Mouse (Mus musculus): ENCODE data around the gene Susd4. TPM values are rescaled to one million over a fixed set of nuclear protein-coding genes. Genes with fewer than 3 reads are reported as not detected.
A peak's percentile ranks its signal among the peaks of the same experiment; 100 is the strongest.

The Susd4 gene
- polyA plus RNA-seq, 1 experiment from 2014 or later = 19.3 TPM

- 0 out of 2 replicates have a peak overlapping the region, but pooled peaks have one; percentile 31 for H3K27ac ChIP-seq
- no peak overlapping the region for H3K4me3 ChIP-seq (replicated peaks)
- no peaks in the 10 kb centered on the region for H3K36me3 ChIP-seq (replicated peaks)
- no peaks in the 10 kb centered on the region for H3K9me3 ChIP-seq
- peaks cover 11% of the 10 kb centered on the region for H3K4me1 ChIP-seq
- no peak overlapping the region for H3K4me2 ChIP-seq
- no peaks in the 10 kb centered on the region; the same call in 1 of the 2 replicates for H3K27me3 ChIP-seq
- ATAC-seq (ENCODE audit: low FRiP score) = peak; percentile 51; the same call in 1 of the 2 replicates
- 57% methylated on average over 21 of the region's 21 CpGs for WGBS
- no peak overlapping the region for H3K9ac ChIP-seq
These were observed 60.2 kb downstream of the Susd4 start for GRCm38 (mm10) chr1:182823723-182824421.

GRCm38 (mm10) chr1:182826557-182826956 lies 62.9 kb downstream of the Susd4 start:
- no peak overlapping the region for H3K9ac ChIP-seq
- H3K9me3 ChIP-seq = no peaks in the 10 kb centered on the region
- H3K4me2 ChIP-seq = no peak overlapping the region
- no peak overlapping the region for H3K27ac ChIP-seq
- no peaks in the 10 kb centered on the region; the same call in 1 of the 2 replicates for H3K27me3 ChIP-seq
- 89% methylated on average over 3 of the region's 3 CpGs for WGBS
- no peak overlapping the region for H3K4me3 ChIP-seq (replicated peaks)
- ATAC-seq (ENCODE audit: low FRiP score) = no peak
- no peaks in the 10 kb centered on the region for H3K36me3 ChIP-seq (replicated peaks)
- H3K4me1 ChIP-seq = peaks cover 7% of the 10 kb centered on the region; the same call in 1 of the 2 replicates

DNA sequence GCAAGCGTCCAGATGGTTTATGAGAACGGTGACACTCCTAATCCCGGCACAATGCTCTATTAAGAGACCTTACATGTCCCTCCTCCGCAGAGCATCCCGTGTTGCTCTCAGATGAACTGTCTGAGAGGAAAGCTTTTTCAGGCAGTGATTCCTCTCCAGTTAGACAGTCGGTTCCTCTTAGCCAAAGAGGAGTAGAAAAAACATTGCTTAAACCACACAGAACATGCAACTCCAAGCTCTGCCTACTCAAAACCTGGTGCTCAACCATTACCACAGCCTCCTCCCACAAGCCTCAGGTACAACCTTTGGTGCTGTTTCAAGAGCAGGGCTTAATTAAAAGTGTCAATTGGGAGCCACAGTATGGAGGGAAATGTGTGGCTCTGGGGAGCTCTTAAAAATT lies 74.4 kb downstream of the Susd4 start:
- Histone ChIP-seq H3K27me3 (no peaks in the 10 kb centered on the region), H3K4me1 (peaks cover 11% of the 10 kb centered on the region), H3K9ac (no peak overlapping the region), H3K4me3 (replicated peaks) (no peak overlapping the region), H3K36me3 (replicated peaks) (no peaks in the 10 kb centered on the region), H3K27ac (no peak overlapping the region), H3K4me2 (no peak overlapping the region), H3K9me3 (no peaks in the 10 kb centered on the region)
- ATAC-seq (ENCODE audit: low FRiP score) = no peak
- WGBS = 81% methylated on average over 6 of the region's 6 CpGs

GRCm38 (mm10) chr1:182839332-182839929 lies 75.8 kb downstream of the Susd4 start:
- WGBS = 85% methylated on average over 4 of the region's 4 CpGs
- Histone ChIP-seq H3K4me2 (no peak overlapping the region), H3K4me3 (replicated peaks) (no peak overlapping the region), H3K9ac (no peak overlapping the region), H3K27me3 (no peaks in the 10 kb centered on the region), H3K9me3 (no peaks in the 10 kb centered on the region), H3K4me1 (peaks cover 11% of the 10 kb centered on the region), H3K36me3 (replicated peaks) (no peaks in the 10 kb centered on the region), H3K27ac (peak overlapping the region; percentile 36; the same call in 1 of the 2 replicates)
- ATAC-seq (ENCODE audit: low FRiP score) = no peak

- Histone ChIP-seq H3K27ac (peak overlapping the region; percentile 36; the same call in 1 of the 2 replicates), H3K9ac (no peak overlapping the region), H3K4me1 (peaks cover 11% of the 10 kb centered on the region), H3K9me3 (no peaks in the 10 kb centered on the region), H3K36me3 (replicated peaks) (no peaks in the 10 kb centered on the region), H3K4me2 (no peak overlapping the region), H3K27me3 (no peaks in the 10 kb centered on the region), H3K4me3 (replicated peaks) (no peak overlapping the region)
- WGBS = 40% methylated on average over 6 of the region's 6 CpGs
- no peak for ATAC-seq (ENCODE audit: low FRiP score)
These were observed 76.4 kb downstream of the Susd4 start for GRCm38 (mm10) chr1:182840011-182840410.

GRCm38 (mm10) chr1:182840606-182841005 lies 76.9 kb downstream of the Susd4 start:
- Histone ChIP-seq H3K36me3 (replicated peaks) (no peaks in the 10 kb centered on the region), H3K4me2 (no peak overlapping the region), H3K27ac (no peak overlapping the region), H3K9me3 (no peaks in the 10 kb centered on the region), H3K27me3 (no peaks in the 10 kb centered on the region), H3K4me1 (peaks cover 11% of the 10 kb centered on the region), H3K9ac (no peak overlapping the region), H3K4me3 (replicated peaks) (no peak overlapping the region)
- no peak for ATAC-seq (ENCODE audit: low FRiP score)
- WGBS = 92% methylated on average over 6 of the region's 6 CpGs

DNA sequence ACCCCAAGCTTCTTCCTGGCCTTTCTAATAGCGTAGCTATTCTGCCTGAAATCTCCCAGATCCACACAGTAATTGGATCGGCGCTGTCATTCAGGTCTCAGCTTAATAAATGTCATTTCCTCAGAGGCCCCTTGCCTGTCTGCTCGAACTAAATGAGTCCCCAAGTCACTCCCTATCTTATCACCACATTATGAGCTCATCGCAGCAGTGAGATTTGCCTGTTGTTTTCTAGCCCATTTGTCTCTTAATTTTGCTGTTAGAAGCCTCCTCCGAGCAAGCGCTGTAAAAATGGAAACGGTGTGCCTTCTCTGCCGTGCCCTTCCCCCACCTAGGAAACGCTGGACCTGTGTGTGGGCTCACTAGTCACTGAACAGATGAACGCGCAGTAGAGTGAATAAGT lies 85.9 kb downstream of the Susd4 start:
- Histone ChIP-seq H3K4me1 (peaks cover 11% of the 10 kb centered on the region; the same call in 1 of the 2 replicates), H3K27ac (0 out of 2 replicates have a peak overlapping the region, but pooled peaks have one; percentile 53), H3K4me3 (replicated peaks) (no peak overlapping the region), H3K36me3 (replicated peaks) (no peaks in the 10 kb centered on the region), H3K4me2 (no peak overlapping the region), H3K9me3 (no peaks in the 10 kb centered on the region), H3K9ac (no peak overlapping the region), H3K27me3 (no peaks in the 10 kb centered on the region)
- WGBS = 75% methylated on average over 12 of the region's 12 CpGs
- ATAC-seq (ENCODE audit: low FRiP score) = no peak

GRCm38 (mm10) chr1:182850080-182850479 lies 86.4 kb downstream of the Susd4 start:
- H3K27me3 ChIP-seq = no peaks in the 10 kb centered on the region
- peaks cover 11% of the 10 kb centered on the region; the same call in 1 of the 2 replicates for H3K4me1 ChIP-seq
- no peak overlapping the region for H3K27ac ChIP-seq
- H3K4me2 ChIP-seq = no peak overlapping the region
- H3K9ac ChIP-seq = no peak overlapping the region
- no peaks in the 10 kb centered on the region for H3K36me3 ChIP-seq (replicated peaks)
- H3K9me3 ChIP-seq = no peaks in the 10 kb centered on the region
- WGBS = 71% methylated on average over 1 of the region's 1 CpGs
- H3K4me3 ChIP-seq (replicated peaks) = no peak overlapping the region
- ATAC-seq (ENCODE audit: low FRiP score) = no peak

- H3K36me3 ChIP-seq (replicated peaks) = no peaks in the 10 kb centered on the region
- no peaks in the 10 kb centered on the region for H3K27me3 ChIP-seq
- 53% methylated on average over 6 of the region's 6 CpGs for WGBS
- peaks cover 21% of the 10 kb centered on the region; the same call in 1 of the 2 replicates for H3K4me1 ChIP-seq
- H3K9me3 ChIP-seq = no peaks in the 10 kb centered on the region
- H3K4me2 ChIP-seq = no peak overlapping the region
- no peak for ATAC-seq (ENCODE audit: low FRiP score)
- H3K27ac ChIP-seq = no peak overlapping the region
- H3K9ac ChIP-seq = no peak overlapping the region
- H3K4me3 ChIP-seq (replicated peaks) = no peak overlapping the region
These were observed 88.5 kb downstream of the Susd4 start for GRCm38 (mm10) chr1:182852158-182852557.

- H3K27me3 ChIP-seq = no peaks in the 10 kb centered on the region
- no peak overlapping the region for H3K4me3 ChIP-seq (replicated peaks)
- no peak overlapping the region for H3K9ac ChIP-seq
- H3K4me1 ChIP-seq = peaks cover 17% of the 10 kb centered on the region; the same call in 1 of the 2 replicates
- H3K9me3 ChIP-seq = no peaks in the 10 kb centered on the region
- ATAC-seq (ENCODE audit: low FRiP score) = no peak
- H3K27ac ChIP-seq = no peak overlapping the region
- 76% methylated on average over 13 of the region's 13 CpGs for WGBS
- no peak overlapping the region for H3K4me2 ChIP-seq
- H3K36me3 ChIP-seq (replicated peaks) = no peaks in the 10 kb centered on the region
These were observed 93.0 kb downstream of the Susd4 start for GRCm38 (mm10) chr1:182856636-182857035.

- Histone ChIP-seq H3K4me1 (no peaks in the 10 kb centered on the region), H3K4me2 (no peak overlapping the region), H3K27ac (no peak overlapping the region), H3K4me3 (replicated peaks) (no peak overlapping the region), H3K9ac (no peak overlapping the region), H3K36me3 (replicated peaks) (no peaks in the 10 kb centered on the region), H3K9me3 (no peaks in the 10 kb centered on the region), H3K27me3 (no peaks in the 10 kb centered on the region)
- no peak for ATAC-seq (ENCODE audit: low FRiP score)
- WGBS = 58% methylated on average over 7 of the region's 7 CpGs
These were observed 98.2 kb downstream of the Susd4 start for GRCm38 (mm10) chr1:182861671-182862358.

DNA sequence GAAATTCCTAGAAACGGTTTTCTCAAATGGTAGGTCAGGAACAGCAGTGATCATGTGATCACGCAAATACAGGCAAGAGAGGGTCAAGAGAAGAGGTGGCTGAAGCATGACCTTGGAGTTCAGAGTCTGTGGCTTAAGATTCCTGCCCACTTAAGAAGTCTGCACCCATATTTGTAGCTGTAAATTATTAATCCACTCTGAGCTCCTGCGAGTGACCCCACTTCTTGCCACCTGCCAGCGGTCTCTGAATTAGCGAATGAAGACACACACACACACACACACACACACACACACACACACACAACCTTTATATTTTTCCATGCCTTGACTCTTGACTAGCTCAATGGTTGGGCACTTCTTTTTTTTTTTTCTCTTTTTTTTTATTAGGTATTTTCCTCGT lies 99.7 kb downstream of the Susd4 start:
- no peak overlapping the region for H3K4me3 ChIP-seq (replicated peaks)
- WGBS = 95% methylated on average over 6 of the region's 6 CpGs
- no peak for ATAC-seq (ENCODE audit: low FRiP score)
- no peak overlapping the region for H3K27ac ChIP-seq
- no peak overlapping the region for H3K9ac ChIP-seq
- H3K36me3 ChIP-seq (replicated peaks) = no peaks in the 10 kb centered on the region
- H3K4me1 ChIP-seq = peaks cover 4% of the 10 kb centered on the region
- H3K27me3 ChIP-seq = no peaks in the 10 kb centered on the region
- no peaks in the 10 kb centered on the region for H3K9me3 ChIP-seq
- no peak overlapping the region for H3K4me2 ChIP-seq

Measured in forebrain, embryonic 12.5 days (tissue).